Mouse (Mus musculus): ENCODE data around the gene Tmtc2.

Tmtc2 gene

DNA sequence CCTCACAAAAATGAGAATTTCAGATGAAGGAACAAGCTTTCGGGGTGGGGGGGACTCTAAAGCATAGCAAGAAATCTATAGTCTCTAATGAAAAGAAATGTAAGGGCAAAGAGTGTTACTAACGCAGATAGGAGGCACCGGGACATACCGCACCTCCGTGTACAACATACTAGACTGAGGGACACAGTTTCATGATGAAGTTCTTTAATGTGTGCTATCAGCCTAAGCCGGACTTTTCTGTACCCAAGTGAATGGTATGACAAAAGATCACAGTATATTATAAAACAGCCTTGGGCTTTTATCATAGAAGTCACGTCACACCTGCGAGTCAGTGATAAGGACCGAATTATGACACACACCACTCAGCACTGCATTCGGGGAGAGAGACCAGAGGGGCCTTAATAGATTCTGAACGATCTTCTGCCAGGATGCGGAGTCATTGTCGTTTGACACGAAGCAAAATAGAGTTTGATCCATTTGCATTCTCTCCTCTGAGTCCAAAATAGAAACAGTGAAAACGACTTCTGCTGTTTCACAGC, 156.3 kb downstream of the Tmtc2 start:
- peak; percentile 35 for DNase-seq (ENCODE audit: low read depth, low spot score)

DNA sequence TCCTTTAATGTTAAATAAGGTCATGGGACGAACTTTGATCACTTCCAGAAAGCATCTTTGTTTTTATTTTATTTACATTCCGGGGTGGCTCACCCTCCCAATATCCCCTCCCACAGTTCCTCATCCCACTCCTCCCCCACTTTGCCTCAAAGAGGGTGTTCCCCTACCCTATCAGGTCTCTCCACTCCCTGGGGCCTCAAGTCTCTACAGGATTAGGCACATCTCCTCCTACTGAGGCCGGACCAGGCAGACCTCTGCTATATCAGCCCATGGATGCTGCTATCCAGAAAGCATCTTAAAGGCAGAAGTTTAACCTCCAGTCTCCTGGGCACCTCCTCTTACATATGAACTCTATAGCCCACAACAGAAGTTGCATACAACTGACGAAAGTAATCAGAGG, 157.7 kb downstream of the Tmtc2 start:
- no peak for DNase-seq (ENCODE audit: low read depth, low spot score)

GRCm38 (mm10) chr10:105405856-105406527, 168.3 kb downstream of the Tmtc2 start:
- no peak for DNase-seq (ENCODE audit: low read depth, low spot score)

DNA sequence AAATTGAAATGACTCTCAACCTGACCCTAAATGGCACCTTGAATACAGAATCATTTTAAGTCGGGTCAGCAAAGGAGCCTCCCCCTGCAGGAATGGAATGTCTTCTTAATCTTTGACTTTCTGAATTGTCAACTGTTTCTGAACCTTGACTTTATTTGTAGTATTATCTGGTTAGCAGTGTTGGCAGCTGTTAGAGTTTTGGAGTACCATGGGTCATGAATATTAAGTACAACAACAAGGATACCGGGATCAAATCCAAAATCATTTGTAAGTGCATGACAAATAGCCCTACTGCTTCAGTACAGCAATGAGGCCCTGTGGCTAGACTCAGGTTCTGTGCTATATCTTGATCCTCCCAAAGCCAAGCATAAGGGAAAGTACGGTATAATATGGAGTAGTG, 170.3 kb downstream of the Tmtc2 start:
- no peak for DNase-seq (ENCODE audit: low read depth, low spot score)

DNA sequence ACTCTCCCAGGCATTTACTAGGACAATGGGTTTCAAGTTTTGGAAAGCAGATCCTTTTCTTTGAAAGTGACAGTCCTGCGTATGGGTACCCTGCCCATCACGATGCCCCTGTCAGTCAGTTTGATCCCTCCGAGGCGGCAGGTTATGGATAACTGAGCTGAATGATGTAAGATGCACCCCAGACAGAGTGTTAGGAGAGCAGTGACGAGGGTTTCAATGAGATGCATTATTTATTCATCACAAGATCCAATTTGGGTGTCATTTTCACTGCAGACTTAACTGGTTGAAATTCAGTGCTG, 171.8 kb downstream of the Tmtc2 start:
- no peak for DNase-seq (ENCODE audit: low read depth, low spot score)

DNA sequence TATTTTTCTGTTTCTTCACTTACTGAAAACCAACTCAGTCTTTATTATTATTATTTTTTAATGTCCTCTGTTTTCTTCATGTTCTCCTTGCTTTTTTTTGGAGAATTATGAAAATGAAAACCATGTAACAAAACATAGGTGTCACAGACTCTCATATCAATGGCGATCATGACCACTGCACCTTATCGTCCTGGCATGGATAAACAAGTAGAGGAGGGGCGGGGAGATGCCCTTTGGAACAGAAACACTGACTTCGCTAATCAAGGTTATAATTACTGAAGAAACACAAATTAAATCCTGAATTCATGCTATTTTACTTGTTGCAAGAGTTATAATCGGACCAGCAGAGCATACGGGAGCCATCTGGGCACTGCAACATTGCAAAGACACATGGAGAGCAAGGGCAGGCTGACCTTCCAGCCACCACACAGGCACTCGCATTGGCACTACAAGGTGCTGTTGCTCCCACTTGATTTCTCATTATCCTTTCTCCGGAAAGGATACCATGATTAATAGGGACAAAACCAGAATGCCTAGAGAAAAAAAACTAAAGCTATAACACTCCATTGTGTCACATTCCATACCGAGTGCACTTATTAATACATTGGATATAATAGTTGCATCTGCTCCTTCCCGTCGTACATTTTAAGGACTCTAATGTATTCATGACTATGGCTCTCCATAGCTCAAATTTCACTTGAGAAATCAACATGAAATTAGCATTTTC, 172.3 kb downstream of the Tmtc2 start:
- no peak for DNase-seq (ENCODE audit: low read depth, low spot score)

DNA sequence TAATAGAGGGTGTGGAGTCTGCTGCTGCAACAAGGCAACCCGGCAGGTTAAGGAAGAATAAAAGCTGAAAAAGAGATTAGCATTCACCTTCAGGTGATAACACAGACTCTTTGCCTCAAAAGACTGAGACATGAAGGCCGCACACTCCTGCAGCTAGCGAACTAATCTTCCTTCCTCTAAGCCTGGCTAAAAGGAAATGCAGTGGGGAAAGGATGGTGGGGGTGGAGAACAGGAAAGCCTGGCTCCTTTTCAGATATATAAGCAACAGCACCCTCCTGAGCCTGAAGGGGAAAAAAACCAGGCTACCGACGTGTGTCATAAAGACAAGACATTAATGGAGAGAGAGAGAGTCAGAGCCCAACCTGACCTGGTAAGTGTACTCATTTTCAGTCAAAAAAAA, 174.9 kb downstream of the Tmtc2 start:
- no peak for DNase-seq (ENCODE audit: low read depth, low spot score)

DNA sequence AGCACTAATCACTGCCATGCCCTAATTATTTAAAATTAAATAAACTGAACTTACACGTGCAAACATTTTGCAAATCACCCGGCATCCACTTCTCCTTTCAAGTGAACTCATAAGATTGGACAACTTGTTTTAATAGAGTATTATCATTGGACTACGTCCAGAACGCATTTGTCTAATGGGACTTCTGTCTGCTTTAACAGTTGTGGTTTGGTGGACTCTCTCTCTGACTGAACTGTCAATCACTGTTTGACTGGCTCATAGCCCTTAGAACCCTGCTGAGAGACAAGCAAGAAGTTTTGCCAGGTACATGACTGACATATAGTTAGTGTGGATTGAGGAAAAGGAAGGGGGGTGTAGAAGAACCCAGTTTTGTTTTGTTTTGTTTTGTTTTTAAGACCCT, 190.2 kb downstream of the Tmtc2 start:
- no peak for DNase-seq (ENCODE audit: low read depth, low spot score)

DNA sequence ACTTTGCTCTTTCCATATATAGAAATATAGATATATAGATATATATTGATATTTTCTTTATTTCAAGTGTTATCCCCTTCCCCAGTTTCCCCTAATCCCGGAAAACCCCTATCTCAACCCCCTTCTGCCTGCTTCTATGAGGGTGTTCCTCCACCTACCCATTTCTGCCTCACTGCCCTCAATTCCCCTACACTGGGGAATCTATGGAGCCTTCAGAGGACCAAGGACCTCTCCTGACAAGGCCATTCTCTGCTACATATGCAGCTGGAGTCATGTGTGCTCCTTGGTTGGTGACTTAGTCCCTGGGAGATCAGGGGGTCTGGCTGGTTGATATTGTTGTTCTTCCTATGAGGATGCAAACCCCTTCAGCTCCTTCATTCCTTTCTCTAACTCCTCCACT, 192.5 kb downstream of the Tmtc2 start:
- DNase-seq (ENCODE audit: low read depth, low spot score) = no peak

DNA sequence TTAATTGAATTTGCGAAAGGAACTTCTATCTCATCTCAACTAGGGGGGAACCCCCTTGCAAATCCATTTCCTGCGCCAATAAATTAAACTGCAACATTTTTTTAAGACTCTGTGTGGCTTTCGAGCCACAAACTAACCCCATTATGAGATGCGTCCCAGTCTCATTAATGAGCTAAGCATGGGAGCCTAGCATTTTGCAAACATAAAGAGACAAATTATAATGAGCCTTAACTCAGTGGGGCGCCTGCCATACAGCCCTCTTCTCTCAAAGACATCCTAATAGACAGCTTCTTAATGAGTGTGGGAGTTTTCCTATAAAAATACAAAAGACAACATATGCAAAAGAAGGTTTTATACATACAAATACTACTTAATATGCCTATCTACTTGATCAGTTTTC, 193.0 kb downstream of the Tmtc2 start:
- no peak for DNase-seq (ENCODE audit: low read depth, low spot score)

GRCm38 (mm10) chr10:105380584-105380983, 193.7 kb downstream of the Tmtc2 start:
- no peak for DNase-seq (ENCODE audit: low read depth, low spot score)

DNA sequence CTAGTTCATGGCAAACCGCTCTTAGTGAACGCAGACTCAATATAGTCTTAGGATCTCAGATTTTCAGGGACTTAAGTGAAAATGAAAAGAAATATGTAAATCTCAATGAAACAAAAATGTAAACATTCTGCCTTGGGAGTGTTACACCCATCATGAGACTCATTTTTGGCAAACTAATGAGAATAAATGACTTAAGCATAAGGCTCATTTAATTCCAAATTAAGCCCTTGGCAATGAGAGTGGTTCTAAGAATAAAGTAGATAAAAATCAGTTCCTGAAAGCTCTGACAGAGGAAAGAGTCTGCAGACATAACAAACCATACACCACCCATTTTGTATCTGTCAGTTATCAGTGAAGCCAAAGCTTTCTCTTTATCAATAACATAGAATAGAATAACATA, 196.5 kb downstream of the Tmtc2 start:
- DNase-seq (ENCODE audit: low read depth, low spot score) = no peak

- peak; percentile 1 for DNase-seq (ENCODE audit: low read depth, low spot score)
Observed at GRCm38 (mm10) chr10:105373265-105373664, 201.0 kb downstream of the Tmtc2 start.

DNA sequence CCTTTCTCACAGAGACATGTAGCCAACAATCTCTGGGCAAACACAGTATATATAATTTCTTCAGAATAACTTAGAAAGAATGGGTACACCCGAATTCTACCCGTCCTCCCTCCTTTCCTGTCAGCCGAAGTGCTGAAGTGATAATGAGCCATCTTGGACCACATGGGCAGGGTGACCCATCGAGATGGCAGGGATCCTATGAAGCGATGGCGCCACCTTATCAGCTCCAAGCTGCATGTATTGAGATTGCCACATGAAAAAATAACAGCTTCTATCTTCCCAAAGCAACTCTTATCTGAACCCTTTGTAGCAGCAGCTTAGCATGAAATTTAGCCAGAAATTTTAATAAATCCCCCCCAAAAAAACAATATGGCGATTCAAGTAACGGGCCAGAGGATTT, 206.0 kb downstream of the Tmtc2 start:
- DNase-seq (ENCODE audit: low read depth, low spot score) = no peak

DNA sequence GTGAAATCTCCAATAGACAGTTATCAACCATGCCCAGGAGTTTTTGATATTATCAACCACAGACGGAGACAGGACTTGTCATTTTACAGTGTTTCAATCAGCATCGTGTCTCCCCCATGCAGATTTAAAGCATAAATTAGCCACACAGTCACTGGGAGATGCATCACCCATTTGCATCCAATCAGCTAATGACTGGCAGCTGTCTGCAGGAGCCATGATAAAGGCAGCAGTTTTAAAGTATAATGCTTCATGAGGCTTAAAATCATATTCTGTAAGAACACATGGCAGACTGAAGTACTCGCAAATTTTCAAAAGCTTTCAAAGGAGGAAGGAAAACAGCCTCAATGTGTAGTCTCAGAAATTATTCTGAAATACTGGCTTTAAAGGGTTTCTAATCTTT, 209.8 kb downstream of the Tmtc2 start:
- DNase-seq (ENCODE audit: low read depth, low spot score) = no peak

- no peak for DNase-seq (ENCODE audit: low read depth, low spot score)
Observed at GRCm38 (mm10) chr10:105350301-105350700, 223.9 kb downstream of the Tmtc2 start.

DNA sequence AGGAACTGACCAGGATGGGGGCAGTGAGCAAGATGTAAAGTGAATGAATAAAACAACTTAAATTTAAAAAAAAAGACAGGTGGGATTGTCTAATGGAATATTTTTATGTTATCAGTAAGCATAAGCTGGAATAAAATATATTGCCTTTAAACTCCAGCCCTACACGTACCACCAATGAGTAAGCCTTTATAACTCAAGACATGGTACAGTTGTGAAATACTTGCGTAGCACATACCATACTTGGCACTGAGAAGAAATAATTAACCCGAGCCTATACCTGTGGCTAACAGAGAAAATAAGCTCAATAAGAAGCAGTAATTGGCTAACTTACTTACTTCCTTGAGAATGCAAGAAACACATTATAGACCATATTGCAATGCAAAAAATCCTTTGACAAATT, 228.3 kb downstream of the Tmtc2 start:
- DNase-seq (ENCODE audit: low read depth, low spot score) = no peak

- DNase-seq (ENCODE audit: low read depth, low spot score) = no peak
Observed at GRCm38 (mm10) chr10:105332856-105333255, 241.4 kb downstream of the Tmtc2 start.

- no peak for DNase-seq (ENCODE audit: low read depth, low spot score)
Observed at GRCm38 (mm10) chr10:105330327-105330726, 243.9 kb downstream of the Tmtc2 start.

DNA sequence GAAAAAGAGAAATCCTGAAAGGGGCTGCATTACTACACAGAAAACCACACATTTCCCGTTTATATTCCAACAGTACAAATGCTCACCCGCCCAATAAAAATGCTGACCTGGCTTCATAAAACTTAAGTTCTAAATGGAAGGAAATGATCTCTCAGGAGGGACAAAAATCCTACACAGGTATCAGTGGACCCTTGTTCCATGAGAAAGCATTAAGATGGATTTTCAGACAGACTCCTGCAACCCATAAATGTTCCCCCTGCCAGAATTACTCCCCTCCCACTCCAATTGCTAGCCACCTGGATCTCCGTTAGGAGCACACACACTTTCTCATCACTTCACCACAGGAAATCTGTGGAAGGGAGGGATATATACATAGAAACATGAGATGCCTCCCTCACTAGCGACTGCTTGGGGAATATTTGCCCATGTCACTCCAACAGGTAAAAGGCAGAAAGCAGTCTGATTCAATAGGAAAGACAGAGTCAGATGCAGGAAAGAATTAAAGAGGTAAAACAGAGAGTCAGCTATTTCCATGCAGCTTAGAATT, 250.5 kb downstream of the Tmtc2 start:
- DNase-seq (ENCODE audit: low read depth, low spot score) = no peak

DNA sequence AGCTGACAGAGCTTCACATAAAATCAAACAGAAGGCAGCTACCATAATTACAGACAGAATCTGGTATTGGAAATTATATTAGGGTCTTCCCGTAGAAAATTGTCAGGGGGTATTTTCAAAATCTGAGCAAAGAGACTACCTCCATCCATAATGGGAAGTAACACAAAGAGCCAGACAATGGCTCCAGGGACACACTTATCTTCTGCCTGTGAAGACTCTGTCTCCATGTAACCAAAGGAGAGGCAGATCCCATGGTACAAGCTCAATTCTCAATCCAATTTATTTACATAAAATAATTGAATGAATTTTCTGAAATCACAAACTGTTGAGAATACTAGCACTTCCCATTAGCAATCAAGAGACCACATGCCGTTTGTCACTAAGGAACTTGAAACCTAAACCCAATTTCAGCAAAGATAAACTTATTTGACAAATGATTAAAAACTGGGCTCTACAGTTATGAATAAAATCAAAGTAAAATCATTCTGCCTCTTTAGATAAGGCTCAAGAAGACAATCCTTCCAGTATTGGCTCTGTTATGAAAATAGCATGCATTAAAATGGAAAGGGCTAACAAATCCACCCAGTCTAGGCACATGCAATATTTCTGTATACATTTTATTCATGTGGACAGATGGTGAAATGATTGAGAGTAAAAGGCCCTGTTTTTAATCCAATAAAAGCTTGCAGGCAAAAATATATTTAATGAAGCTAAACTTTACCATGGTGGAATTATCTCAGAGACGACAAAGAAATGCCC, 254.8 kb downstream of the Tmtc2 start:
- no peak for DNase-seq (ENCODE audit: low read depth, low spot score)

- no peak for DNase-seq (ENCODE audit: low read depth, low spot score)
Observed at GRCm38 (mm10) chr10:105318869-105319268, 255.4 kb downstream of the Tmtc2 start.

Measured in c-Kit-negative CD71-positive TER-119-positive erythroid progenitor cells, embryonic 14.5 days (primary cell).